ENCODE assay signal across 8 mouse cellular contexts in the genomic region with DNA sequence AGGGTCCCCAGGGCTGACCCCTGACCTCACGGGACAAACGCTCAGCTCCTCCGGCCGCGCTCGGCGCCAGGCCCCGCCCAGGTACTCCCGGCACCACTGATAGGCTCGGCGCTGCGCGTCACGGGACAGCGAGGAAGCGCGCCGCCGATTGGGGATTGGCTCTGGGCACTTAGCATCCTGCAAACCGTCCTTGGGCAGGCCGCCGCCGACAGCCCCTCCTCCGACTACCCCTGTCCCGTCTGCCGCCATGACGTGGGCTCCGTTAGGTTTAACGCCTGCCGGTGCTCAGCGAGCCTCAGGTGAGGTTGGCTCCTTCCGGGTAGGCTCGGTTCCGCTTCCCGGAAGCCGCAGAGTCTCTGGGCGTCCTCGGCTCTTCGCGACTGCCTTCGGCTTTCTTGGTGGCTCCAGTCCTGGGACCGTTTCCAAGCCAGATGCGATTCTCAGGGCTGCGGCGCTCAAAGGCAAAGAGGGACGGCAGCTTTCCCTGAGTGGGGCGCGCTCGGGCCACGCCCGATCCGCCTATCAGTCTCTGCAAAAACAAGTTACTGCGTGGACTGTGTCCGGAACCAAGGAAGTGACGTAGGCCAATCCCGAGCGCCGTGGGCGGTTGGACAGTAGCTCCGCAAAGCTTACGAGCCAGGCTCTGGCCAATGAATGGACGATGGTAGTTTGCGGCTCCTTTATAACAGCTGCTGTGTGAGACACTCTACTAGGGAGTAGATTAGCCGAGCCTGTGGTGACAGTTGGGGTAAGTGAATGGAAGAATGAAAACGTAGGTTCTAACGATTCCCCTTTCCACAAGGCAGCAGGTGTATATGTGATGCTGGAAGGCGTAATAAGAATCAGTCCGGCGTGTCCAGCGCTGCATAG. TPM values are rescaled to one million over a fixed set of nuclear protein-coding genes. Genes with fewer than 3 reads are reported as not detected.
A peak's percentile ranks its signal among the peaks of the same experiment; 100 is the strongest.
DNase-seq lines count a peak whose midpoint lies in the region; ATAC-seq and TF ChIP-seq lines count a peak whose summit lies in the region.

A gene (plus strand): TSS at position 238 of the 870 bp plus-strand sequence.
A gene (minus strand): TSS at position 345 of the 870 bp plus-strand sequence.
A gene (minus strand): TSS at position 557 of the 870 bp plus-strand sequence.

- peak within 1 kb of the TSS; percentile 78 for H3K4me3 ChIP-seq in hindbrain, embryonic 13.5 days

- H3K4me2 ChIP-seq in hindbrain, embryonic 13.5 days = peak within 1 kb of the TSS; percentile 90

- POLR2A ChIA-PET in Patski (lab: Charles Lee) = interaction anchor here (1.1 kb wide), 1 partner anchor 55 kb away, joined by 6 read pairs; a partner anchor contains a TSS

- H3K4me1 ChIP-seq in hindbrain, embryonic 13.5 days (replicated peaks) = peaks cover 28% of the 10 kb centered on the region

- peak within 1 kb of the TSS; percentile 84 for H3K9ac ChIP-seq in hindbrain, embryonic 13.5 days

- no peaks in the 10 kb centered on the region for H3K9me3 ChIP-seq in hindbrain, embryonic 13.5 days

- TF ChIP-seq CTCF in Patski (IDR thresholded peaks at IDR 0.05) = no peak

- H3K36me3 ChIP-seq in hindbrain, embryonic 13.5 days = peaks cover 26% of the 10 kb centered on the region

- WGBS in hindbrain, embryonic 13.5 days = under 1% methylated on average over 70 of the region's 70 CpGs

- peak within 1 kb of the TSS; percentile 98 for H3K27ac ChIP-seq in hindbrain, embryonic 13.5 days

- ATAC-seq in Patski = peak; percentile 97
- peak; percentile 95 for ATAC-seq in hindbrain, embryonic 13.5 days (ENCODE audit: low FRiP score)

- CTCF ChIA-PET in Patski (lab: Charles Lee) = interaction anchor here (0.9 to 1.4 kb wide), 4 partner anchors 11 to 82 kb away, joined by 3 to 4 read pairs (median 3); no protein-coding TSS in a partner anchor

- in situ Hi-C loops in Patski (cut with MboI; ENCODE audit: low pct_unique_long_range_greater_than_20kb) = no loop called here

- no peaks in the 10 kb centered on the region for H3K27me3 ChIP-seq in Patski
- H3K27me3 ChIP-seq in hindbrain, embryonic 13.5 days = no peaks in the 10 kb centered on the region

- peak; percentile 73 for DNase-seq in Patski (ENCODE audit: low read depth, low spot score)
- DNase-seq in cerebellum, postnatal 14 days = peak; percentile 93 to 95
- peak; percentile 91 for DNase-seq in frontal cortex, postnatal 14 days (ENCODE audit: low spot score in 2 of 2)
- DNase-seq in layer of hippocampus, postnatal 25 days (ENCODE audit: extremely low spot score in 1 of 2, low spot score in 1 of 2) = peak; percentile 73 to 86
- DNase-seq in lung, postnatal 25 days (ENCODE audit: low spot score) = peak; percentile 94
- peak; percentile 94 for DNase-seq in retina, embryonic 14.5 days (ENCODE audit: low spot score)
- DNase-seq in thymus, postnatal 4 days = peak; percentile 93

RNA-seq across cellular contexts. Expression of the first gene that starts in this region (rescaled TPM):
- 1.3 TPM for polyA plus RNA-seq in Patski (2021)
- polyA plus RNA-seq in hindbrain, embryonic 13.5 days (2015; fragmentation: Nextera tagmentation; extraction: Ambion mirVana) = 5.4 and 8.2 TPM in 2 replicates
- total RNA-seq in layer of hippocampus, postnatal 25 days (2021) = 1 to 10 TPM; 2.1 to 2.4 TPM

RNA-seq across cellular contexts. Expression of the second gene that starts in this region (rescaled TPM):
- polyA plus RNA-seq in Patski (2021) = not detected
- not detected in 2 replicates for polyA plus RNA-seq in hindbrain, embryonic 13.5 days (2015; fragmentation: Nextera tagmentation; extraction: Ambion mirVana)
- not detected for total RNA-seq in layer of hippocampus, postnatal 25 days (2021)

RNA-seq across cellular contexts. Expression of the third gene that starts in this region (rescaled TPM):
- polyA plus RNA-seq in Patski (2021) = 63.5 TPM
- 92.7 and 98.4 TPM in 2 replicates for polyA plus RNA-seq in hindbrain, embryonic 13.5 days (2015; fragmentation: Nextera tagmentation; extraction: Ambion mirVana)
- 10 to 100 TPM; 34.3 to 43.4 TPM for total RNA-seq in layer of hippocampus, postnatal 25 days (2021)

Comparison
In these comparisons a context has a peak if more than half of its experiments do, and no peak if none do; other contexts are left out.
1. Peak in every context shown above with its lines: DNase-seq, ATAC-seq, H3K4me3 ChIP-seq and H3K27ac ChIP-seq.